Mouse (Mus musculus) hindbrain, embryonic 14.5 days (tissue): ENCODE results near the gene Gm49711. TPM values are rescaled to one million over a fixed set of nuclear protein-coding genes. Genes with fewer than 3 reads are reported as not detected.

Experiments
- ATAC-seq: fragments of 200-750 bp; cut with Nextera tagmentation; 2 replicates; pipeline ENCODE4 v1.8.0; 2017; ENCODE audit warnings: moderate number of reproducible peaks, mild to moderate bottlenecking, moderate TSS enrichment, moderate library complexity; ENCODE audit not compliant: low FRiP score
- DNase-seq: peaks from one replicate; pipeline ENCODE4 v3.0.0-alpha.2; 2015; ENCODE audit warnings: low spot score
- H3K27ac ChIP-seq: fragments of 300-500 bp; sonication (generic); 2 replicates; pipeline ENCODE4 v1.5.1; 2014; ENCODE audit warnings: mild to moderate bottlenecking, moderate library complexity
- H3K27me3 ChIP-seq: fragments of 300-500 bp; sonication (generic); 2 replicates; pipeline ENCODE4 v1.6.1; 2014; ENCODE audit warnings: mild to moderate bottlenecking, low read length, mixed read lengths; ENCODE audit not compliant: control insufficient read depth, insufficient read depth
- H3K36me3 ChIP-seq: fragments of 300-500 bp; sonication (generic); replicated peaks from 2 replicates; pipeline ENCODE4 v1.6.1; 2014; ENCODE audit not compliant: control insufficient read depth, insufficient read depth
- H3K4me1 ChIP-seq: fragments of 300-500 bp; sonication (generic); replicated peaks from 2 replicates; pipeline ENCODE4 v1.6.1; 2014; ENCODE audit warnings: antibody characterized with exemption, low read length, mixed read lengths; ENCODE audit not compliant: control insufficient read depth, insufficient read depth
- H3K4me2 ChIP-seq: fragments of 300-500 bp; sonication (generic); replicated peaks from 2 replicates; pipeline ENCODE4 v1.6.1; 2014; ENCODE audit warnings: mild to moderate bottlenecking, moderate library complexity
- H3K4me3 ChIP-seq: fragments of 300-500 bp; sonication (generic); replicated peaks from 2 replicates; pipeline ENCODE4 v1.5.1; 2014; ENCODE audit warnings: mild to moderate bottlenecking, low read length
- H3K9ac ChIP-seq: fragments of 300-500 bp; sonication (generic); 2 replicates; pipeline ENCODE4 v1.6.1; 2014
- H3K9me3 ChIP-seq: fragments of 300-500 bp; sonication (generic); 2 replicates; pipeline ENCODE4 v1.6.1; 2016; ENCODE audit warnings: low read length; ENCODE audit not compliant: control insufficient read depth
- WGBS: fragments of 180-500 bp; shearing (Covaris S2); extraction: QIAGEN DNeasy Blood & Tissue Kit; methylation state at CpG from one replicate; pipeline ENCODE4 v1.1.7; 2014; 5-methylcytosine and 5-hydroxymethylcytosine counted together
- polyA plus RNA-seq: library from polyadenylated mRNA; unstranded; fragments of >200 nt; fragmentation: Nextera tagmentation; extraction: Ambion mirVana; gene quantifications from 2 replicates; pipeline ENCODE4 v1.2.1, GENCODE M21; 2014

Gene Gm49711
- polyA plus RNA-seq, 1 experiment from 2014 or later: 0.54 TPM

- no peak overlapping the region for H3K9ac ChIP-seq
- H3K4me1 ChIP-seq: no peaks in the 10 kb centered on the region
- 93% methylated on average over 2 of the region's 2 CpGs for WGBS
- H3K4me3 ChIP-seq: no peak overlapping the region
- no peaks in the 10 kb centered on the region for H3K27me3 ChIP-seq
- no peak overlapping the region for H3K4me2 ChIP-seq
- ATAC-seq (no peak), DNase-seq (no peak)
- no peaks in the 10 kb centered on the region for H3K36me3 ChIP-seq
- H3K27ac ChIP-seq: no peak overlapping the region
- H3K9me3 ChIP-seq: no peaks in the 10 kb centered on the region
Observed at GRCm38 (mm10) chr16:92148367-92148728, 90.2 kb downstream of the Gm49711 start.

GRCm38 (mm10) chr16:92150975-92151374 lies 92.9 kb downstream of the Gm49711 start:
- Histone ChIP-seq H3K9me3 (no peaks in the 10 kb centered on the region), H3K27ac (no peak overlapping the region), H3K4me3 (no peak overlapping the region), H3K9ac (no peak overlapping the region), H3K36me3 (no peaks in the 10 kb centered on the region), H3K4me1 (no peaks in the 10 kb centered on the region), H3K27me3 (no peaks in the 10 kb centered on the region), H3K4me2 (no peak overlapping the region)
- WGBS: 50% methylated on average over 4 of the region's 4 CpGs
- no peak for DNase-seq
- no peak for ATAC-seq

- 3% methylated on average over 14 of the region's 14 CpGs for WGBS
- peak; percentile 69 for DNase-seq
- Histone ChIP-seq H3K9ac (peak overlapping the region; percentile 79), H3K27me3 (no peaks in the 10 kb centered on the region), H3K4me1 (peaks cover 13% of the 10 kb centered on the region), H3K4me2 (peak overlapping the region; percentile 95), H3K27ac (peak overlapping the region; percentile 88), H3K9me3 (no peaks in the 10 kb centered on the region), H3K4me3 (peak overlapping the region; percentile 51), H3K36me3 (no peaks in the 10 kb centered on the region)
- ATAC-seq: peak; percentile 49
Observed at GRCm38 (mm10) chr16:92158021-92158455, 99.9 kb downstream of the Gm49711 start.

- peak overlapping the region; percentile 88 for H3K27ac ChIP-seq
- peak; percentile 75 for DNase-seq
- peak overlapping the region; percentile 95 for H3K4me2 ChIP-seq
- H3K4me1 ChIP-seq: peaks cover 13% of the 10 kb centered on the region
- ATAC-seq: peak; percentile 96
- peak overlapping the region; percentile 79 for H3K9ac ChIP-seq
- peak overlapping the region; percentile 51 for H3K4me3 ChIP-seq
- H3K9me3 ChIP-seq: no peaks in the 10 kb centered on the region
- 3% methylated on average over 30 of the region's 30 CpGs for WGBS
- no peaks in the 10 kb centered on the region for H3K27me3 ChIP-seq
- no peaks in the 10 kb centered on the region for H3K36me3 ChIP-seq
Observed at GRCm38 (mm10) chr16:92158461-92159091, 100.5 kb downstream of the Gm49711 start.

GRCm38 (mm10) chr16:92159114-92159513 lies 101.0 kb downstream of the Gm49711 start:
- Histone ChIP-seq H3K9ac (peak overlapping the region; percentile 79), H3K27me3 (no peaks in the 10 kb centered on the region), H3K4me1 (peaks cover 13% of the 10 kb centered on the region), H3K9me3 (no peaks in the 10 kb centered on the region), H3K4me3 (peak overlapping the region; percentile 51), H3K27ac (peak overlapping the region; percentile 88), H3K36me3 (no peaks in the 10 kb centered on the region), H3K4me2 (peak overlapping the region; percentile 95)
- 48% methylated on average over 6 of the region's 6 CpGs for WGBS
- DNase-seq (no peak), ATAC-seq (no peak)

GRCm38 (mm10) chr16:92162289-92162688 lies 104.2 kb downstream of the Gm49711 start:
- no peak overlapping the region for H3K27ac ChIP-seq
- H3K9ac ChIP-seq: no peak overlapping the region
- no peak for ATAC-seq
- WGBS: 23% methylated on average over 4 of the region's 4 CpGs
- H3K27me3 ChIP-seq: no peaks in the 10 kb centered on the region
- DNase-seq: no peak
- peaks cover 13% of the 10 kb centered on the region for H3K4me1 ChIP-seq
- no peaks in the 10 kb centered on the region for H3K9me3 ChIP-seq
- H3K4me2 ChIP-seq: no peak overlapping the region
- no peak overlapping the region for H3K4me3 ChIP-seq
- H3K36me3 ChIP-seq: no peaks in the 10 kb centered on the region

GRCm38 (mm10) chr16:92163545-92163944 lies 105.4 kb downstream of the Gm49711 start:
- Histone ChIP-seq H3K4me1 (peaks cover 7% of the 10 kb centered on the region), H3K36me3 (no peaks in the 10 kb centered on the region), H3K9me3 (0 out of 2 replicates have a peak, but pooled peaks cover 7% of the 10 kb centered on the region), H3K4me3 (no peak overlapping the region), H3K27me3 (no peaks in the 10 kb centered on the region), H3K27ac (no peak overlapping the region), H3K9ac (no peak overlapping the region), H3K4me2 (no peak overlapping the region)
- WGBS: 64% methylated on average over 4 of the region's 4 CpGs
- no peak for ATAC-seq
- no peak for DNase-seq

- H3K4me3 ChIP-seq: no peak overlapping the region
- WGBS: 71% methylated on average over 1 of the region's 1 CpGs
- ATAC-seq: no peak
Observed at GRCm38 (mm10) chr16:92176052-92176451, 117.9 kb downstream of the Gm49711 start.

GRCm38 (mm10) chr16:92177718-92178117 lies 119.6 kb downstream of the Gm49711 start:
- WGBS: 93% methylated on average over 1 of the region's 1 CpGs
- Histone ChIP-seq H3K9ac (no peak overlapping the region), H3K4me3 (no peak overlapping the region), H3K36me3 (no peaks in the 10 kb centered on the region), H3K9me3 (no peaks in the 10 kb centered on the region), H3K27ac (no peak overlapping the region), H3K4me1 (no peaks in the 10 kb centered on the region), H3K4me2 (no peak overlapping the region), H3K27me3 (no peaks in the 10 kb centered on the region)
- DNase-seq: no peak
- ATAC-seq: no peak

More at GRCm38 (mm10) chr16:92176052-92176451, 117.9 kb downstream of the Gm49711 start:
- H3K4me2 ChIP-seq: no peak overlapping the region
- no peak for DNase-seq
- H3K9me3 ChIP-seq: no peaks in the 10 kb centered on the region
- no peaks in the 10 kb centered on the region for H3K27me3 ChIP-seq
- no peak overlapping the region for H3K27ac ChIP-seq
- H3K4me1 ChIP-seq: no peaks in the 10 kb centered on the region
- no peak overlapping the region for H3K9ac ChIP-seq
- H3K36me3 ChIP-seq: no peaks in the 10 kb centered on the region

- Histone ChIP-seq H3K9me3 (no peaks in the 10 kb centered on the region), H3K4me1 (no peaks in the 10 kb centered on the region), H3K9ac (no peak overlapping the region), H3K36me3 (no peaks in the 10 kb centered on the region), H3K4me2 (no peak overlapping the region), H3K4me3 (no peak overlapping the region), H3K27me3 (no peaks in the 10 kb centered on the region), H3K27ac (no peak overlapping the region)
- DNase-seq (no peak), ATAC-seq (no peak)
- 72% methylated on average over 8 of the region's 8 CpGs for WGBS
Observed at GRCm38 (mm10) chr16:92179306-92179705, 121.2 kb downstream of the Gm49711 start.
